Mouse (Mus musculus): ENCODE results near the gene Tm9sf3. TPM values are rescaled to one million over a fixed set of nuclear protein-coding genes. Genes with fewer than 3 reads are reported as not detected.

The Tm9sf3 gene
- polyA plus RNA-seq, 1 experiment, result 92.8 TPM

DNA sequence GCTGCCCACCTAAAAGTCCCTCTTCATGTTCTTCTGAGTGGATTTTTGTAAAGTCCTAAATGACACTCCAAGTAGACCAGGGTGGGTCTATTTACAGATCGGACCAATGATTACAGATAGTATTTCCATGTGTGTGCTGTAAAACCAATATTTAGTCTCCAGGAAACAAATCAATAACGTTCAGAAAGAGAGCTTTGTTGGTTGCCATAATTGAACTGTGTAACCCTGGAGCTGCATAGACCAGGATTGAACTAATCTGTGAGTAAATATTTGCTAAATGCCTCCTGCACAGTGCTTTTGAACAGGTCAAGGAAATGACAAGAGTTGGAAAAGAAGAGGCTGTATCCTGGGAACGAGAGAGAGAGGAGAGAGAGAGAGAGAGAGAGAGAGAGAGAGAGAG, 11.8 kb upstream of the Tm9sf3 start:
- Histone ChIP-seq H3K27ac (ENCODE audit: insufficient read depth, low read length) (no peak overlapping the region), H3K4me1 (ENCODE audit: control insufficient read depth, insufficient read depth, low read length) (no peaks in the 10 kb centered on the region), H3K4me3 (replicated peaks; ENCODE audit: insufficient read depth, low read depth, low read length) (no peak overlapping the region), H3K27me3 (ENCODE audit: control insufficient read depth, insufficient read depth, low read length) (no peaks in the 10 kb centered on the region)
- 61% methylated on average over 3 of the region's 3 CpGs for WGBS
- DNase-seq, result no peak
- TF ChIP-seq CTCF (IDR thresholded peaks at IDR 0.05; ENCODE audit: borderline replicate concordance, insufficient read depth, low read depth, low read length) (no peak), POLR2A (IDR thresholded peaks at IDR 0.05; ENCODE audit: borderline replicate concordance, insufficient read depth, low read length) (no peak)

GRCm38 (mm10) chr19:41270906-41271305, 7.1 kb upstream of the Tm9sf3 start:
- Histone ChIP-seq H3K4me1 (ENCODE audit: control insufficient read depth, insufficient read depth, low read length) (no peaks in the 10 kb centered on the region), H3K27ac (ENCODE audit: insufficient read depth, low read length) (no peak overlapping the region), H3K27me3 (ENCODE audit: control insufficient read depth, insufficient read depth, low read length) (no peaks in the 10 kb centered on the region), H3K4me3 (replicated peaks; ENCODE audit: insufficient read depth, low read depth, low read length) (no peak overlapping the region)
- 40% methylated on average over 7 of the region's 7 CpGs for WGBS
- TF ChIP-seq POLR2A (IDR thresholded peaks at IDR 0.05; ENCODE audit: borderline replicate concordance, insufficient read depth, low read length), result no peak
- no peak for TF ChIP-seq CTCF (IDR thresholded peaks at IDR 0.05; ENCODE audit: borderline replicate concordance, insufficient read depth, low read depth, low read length)
- DNase-seq, result no peak

- no peak for DNase-seq
- 29% methylated on average over 9 of the region's 9 CpGs for WGBS
- Histone ChIP-seq H3K4me3 (replicated peaks; ENCODE audit: insufficient read depth, low read depth, low read length) (no peak overlapping the region), H3K27ac (ENCODE audit: insufficient read depth, low read length) (no peak overlapping the region), H3K27me3 (ENCODE audit: control insufficient read depth, insufficient read depth, low read length) (no peaks in the 10 kb centered on the region), H3K4me1 (ENCODE audit: control insufficient read depth, insufficient read depth, low read length) (no peaks in the 10 kb centered on the region)
- TF ChIP-seq CTCF (IDR thresholded peaks at IDR 0.05; ENCODE audit: borderline replicate concordance, insufficient read depth, low read depth, low read length) (no peak), POLR2A (IDR thresholded peaks at IDR 0.05; ENCODE audit: borderline replicate concordance, insufficient read depth, low read length) (no peak)
Measured at GRCm38 (mm10) chr19:41270151-41270727, 6.4 kb upstream of the Tm9sf3 start.

- Histone ChIP-seq H3K27me3 (ENCODE audit: control insufficient read depth, insufficient read depth, low read length) (no peaks in the 10 kb centered on the region), H3K4me3 (replicated peaks; ENCODE audit: insufficient read depth, low read depth, low read length) (no peak overlapping the region), H3K4me1 (ENCODE audit: control insufficient read depth, insufficient read depth, low read length) (peaks cover 9% of the 10 kb centered on the region), H3K27ac (ENCODE audit: insufficient read depth, low read length) (no peak overlapping the region)
- no peak for DNase-seq
- 68% methylated on average over 8 of the region's 8 CpGs for WGBS
- TF ChIP-seq POLR2A (IDR thresholded peaks at IDR 0.05; ENCODE audit: borderline replicate concordance, insufficient read depth, low read length), result no peak
- no peak for TF ChIP-seq CTCF (IDR thresholded peaks at IDR 0.05; ENCODE audit: borderline replicate concordance, insufficient read depth, low read depth, low read length)
Measured at GRCm38 (mm10) chr19:41266251-41266901, 2.6 kb upstream of the Tm9sf3 start.

- Histone ChIP-seq H3K4me1 (ENCODE audit: control insufficient read depth, insufficient read depth, low read length) (peaks cover 11% of the 10 kb centered on the region), H3K27ac (ENCODE audit: insufficient read depth, low read length) (peak overlapping the region; percentile 88), H3K27me3 (ENCODE audit: control insufficient read depth, insufficient read depth, low read length) (no peaks in the 10 kb centered on the region), H3K4me3 (replicated peaks; ENCODE audit: insufficient read depth, low read depth, low read length) (peak overlapping the region; percentile 86)
- no peak for TF ChIP-seq CTCF (IDR thresholded peaks at IDR 0.05; ENCODE audit: borderline replicate concordance, insufficient read depth, low read depth, low read length)
- TF ChIP-seq POLR2A (IDR thresholded peaks at IDR 0.05; ENCODE audit: borderline replicate concordance, insufficient read depth, low read length), result no peak
- peak in 1 of 2 experiments; percentile 34 for DNase-seq
- WGBS, result 17% methylated on average over 13 of the region's 13 CpGs
Measured at GRCm38 (mm10) chr19:41264331-41264799, 568 bp upstream of the Tm9sf3 start.

- DNase-seq, result peak; percentile 73 to 76
- Histone ChIP-seq H3K27me3 (ENCODE audit: control insufficient read depth, insufficient read depth, low read length) (no peaks in the 10 kb centered on the region), H3K4me3 (replicated peaks; ENCODE audit: insufficient read depth, low read depth, low read length) (peak overlapping the region; percentile 86), H3K27ac (ENCODE audit: insufficient read depth, low read length) (peak overlapping the region; percentile 2; the same call in 1 of the 2 replicates), H3K4me1 (ENCODE audit: control insufficient read depth, insufficient read depth, low read length) (peaks cover 11% of the 10 kb centered on the region)
- TF ChIP-seq CTCF (IDR thresholded peaks at IDR 0.05; ENCODE audit: borderline replicate concordance, insufficient read depth, low read depth, low read length) (no peak), POLR2A (IDR thresholded peaks at IDR 0.05; ENCODE audit: borderline replicate concordance, insufficient read depth, low read length) (no peak)
- 4% methylated on average over 51 of the region's 51 CpGs for WGBS
Measured at GRCm38 (mm10) chr19:41262712-41263629, 826 bp downstream of the Tm9sf3 start.

DNA sequence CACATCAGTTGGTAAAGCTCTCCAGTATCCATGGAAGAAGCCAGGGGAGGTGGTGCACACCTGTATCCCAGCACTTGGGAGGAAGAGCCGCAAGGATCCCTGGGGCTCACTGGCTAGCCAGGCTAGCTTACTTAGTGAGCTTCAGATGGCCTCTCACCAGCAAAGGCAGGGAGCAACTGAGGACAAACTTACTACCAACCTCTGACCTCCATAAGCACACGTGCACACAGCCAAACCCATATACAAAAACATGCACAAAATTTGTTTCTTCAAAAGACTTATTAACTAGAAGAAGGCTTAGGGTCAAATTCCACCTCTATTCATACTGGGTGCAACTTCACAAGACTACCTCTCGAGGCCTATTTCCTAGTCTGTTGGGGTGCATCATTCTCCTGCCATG, 3.1 kb downstream of the Tm9sf3 start:
- no peak overlapping the region for H3K27ac ChIP-seq (ENCODE audit: insufficient read depth, low read length)
- WGBS, result 82% methylated on average over 3 of the region's 3 CpGs
- TF ChIP-seq POLR2A (IDR thresholded peaks at IDR 0.05; ENCODE audit: borderline replicate concordance, insufficient read depth, low read length), result no peak

More for the DNA sequence above, 3.1 kb downstream of the Tm9sf3 start:
- DNase-seq, result no peak
- Histone ChIP-seq H3K4me3 (replicated peaks; ENCODE audit: insufficient read depth, low read depth, low read length) (no peak overlapping the region), H3K4me1 (ENCODE audit: control insufficient read depth, insufficient read depth, low read length) (peaks cover 11% of the 10 kb centered on the region), H3K27me3 (ENCODE audit: control insufficient read depth, insufficient read depth, low read length) (no peaks in the 10 kb centered on the region)
